Mouse (Mus musculus): ENCODE results near the gene Unc93a2. TPM values are rescaled to one million over a fixed set of nuclear protein-coding genes. Genes with fewer than 3 reads are reported as not detected.
"Not testable (repeated sequence)": the region's sequence is repeated elsewhere in the genome, so short reads cannot be mapped to it uniquely, and the experiment has no call there.

Gene Unc93a2
- polyA plus RNA-seq, 1 experiment from 2014 or later, result not detected

DNA sequence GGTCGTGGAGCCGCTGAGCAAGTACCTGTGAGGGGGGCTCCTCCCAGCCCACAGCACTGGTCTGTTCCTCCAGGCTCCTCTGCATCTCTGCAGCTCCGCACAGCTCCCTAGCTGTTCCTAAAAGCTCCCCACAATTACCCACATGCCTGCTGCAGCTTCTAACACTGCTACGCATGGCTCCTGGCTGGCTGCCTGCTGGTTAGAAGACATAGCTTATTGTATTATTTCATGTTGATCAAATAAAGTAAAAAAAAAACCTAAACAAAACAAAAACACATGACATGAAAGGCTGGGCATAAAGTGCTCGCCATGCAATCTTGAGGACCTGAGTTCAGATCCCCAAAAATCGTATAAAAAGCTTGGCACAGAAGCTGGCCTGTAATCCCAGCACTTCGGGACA, 4.6 kb upstream of the Unc93a2 start:
- ATAC-seq (ENCODE audit: low FRiP score, low read depth); H3K9ac ChIP-seq (replicated peaks); H3K4me3 ChIP-seq; H3K27me3 ChIP-seq; H3K27ac ChIP-seq (replicated peaks); H3K36me3 ChIP-seq; H3K4me2 ChIP-seq (replicated peaks); H3K4me1 ChIP-seq; H3K9me3 ChIP-seq: not testable (repeated sequence)
- WGBS, result 82% methylated on average over 7 of the region's 7 CpGs

DNA sequence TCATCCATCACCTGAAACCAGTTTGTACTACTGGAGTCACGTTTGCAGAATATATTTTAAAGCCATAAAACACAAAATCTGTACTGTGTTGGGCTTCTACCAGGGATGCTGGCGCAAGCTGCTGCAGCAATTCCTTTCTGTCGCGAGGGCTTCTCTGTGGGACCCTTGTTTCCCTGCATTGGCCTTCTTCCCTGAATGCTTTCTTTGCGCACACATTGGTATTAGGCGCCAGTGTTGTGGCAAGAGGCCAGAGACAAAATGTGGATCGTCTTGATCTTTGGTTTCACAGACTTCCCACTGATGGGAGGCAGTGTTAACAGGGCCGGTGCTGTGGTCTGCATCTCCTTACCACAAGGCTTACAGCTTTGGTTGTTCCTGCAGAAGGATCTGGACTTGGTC, 3.7 kb upstream of the Unc93a2 start:
- not testable (repeated sequence) for ATAC-seq (ENCODE audit: low FRiP score, low read depth); H3K4me2 ChIP-seq (replicated peaks); H3K27me3 ChIP-seq; H3K4me3 ChIP-seq; H3K27ac ChIP-seq (replicated peaks); H3K9me3 ChIP-seq; H3K4me1 ChIP-seq; H3K36me3 ChIP-seq; H3K9ac ChIP-seq (replicated peaks)
- WGBS, result 81% methylated on average over 7 of the region's 8 CpGs

DNA sequence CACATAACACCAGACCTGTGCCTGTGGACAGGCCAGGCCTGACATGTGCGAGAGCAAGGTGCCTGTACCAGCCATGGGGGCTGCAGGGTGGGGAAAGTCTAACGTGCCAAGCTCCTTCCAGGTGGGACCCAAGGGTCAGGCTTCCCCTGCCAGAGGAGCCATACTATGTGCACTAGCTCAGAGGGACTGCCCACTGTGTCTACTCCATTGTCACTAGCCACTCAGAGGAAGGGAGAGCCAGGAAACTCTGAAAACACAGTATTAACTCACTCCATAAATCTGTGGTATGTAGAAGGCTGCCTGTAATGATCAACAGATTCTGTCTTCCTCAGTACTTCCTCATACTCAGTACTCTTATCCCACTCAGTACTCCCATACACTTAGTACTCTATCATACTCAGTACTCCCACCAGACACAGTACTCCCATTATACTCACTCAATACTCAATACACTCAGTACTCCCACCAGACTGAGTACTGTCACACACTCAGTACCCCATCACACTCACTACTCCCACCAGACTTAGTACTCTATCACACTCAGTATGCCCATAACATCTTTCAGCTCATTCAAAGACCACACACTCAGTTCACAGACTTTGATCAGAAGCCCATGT, 3.2 kb upstream of the Unc93a2 start:
- H3K9ac ChIP-seq (replicated peaks); H3K27me3 ChIP-seq; H3K4me3 ChIP-seq; H3K27ac ChIP-seq (replicated peaks); H3K4me1 ChIP-seq; ATAC-seq (ENCODE audit: low FRiP score, low read depth); H3K36me3 ChIP-seq; H3K9me3 ChIP-seq; H3K4me2 ChIP-seq (replicated peaks): not testable (repeated sequence)
- no CpG with 5 or more reads among the region's 2 CpGs for WGBS

DNA sequence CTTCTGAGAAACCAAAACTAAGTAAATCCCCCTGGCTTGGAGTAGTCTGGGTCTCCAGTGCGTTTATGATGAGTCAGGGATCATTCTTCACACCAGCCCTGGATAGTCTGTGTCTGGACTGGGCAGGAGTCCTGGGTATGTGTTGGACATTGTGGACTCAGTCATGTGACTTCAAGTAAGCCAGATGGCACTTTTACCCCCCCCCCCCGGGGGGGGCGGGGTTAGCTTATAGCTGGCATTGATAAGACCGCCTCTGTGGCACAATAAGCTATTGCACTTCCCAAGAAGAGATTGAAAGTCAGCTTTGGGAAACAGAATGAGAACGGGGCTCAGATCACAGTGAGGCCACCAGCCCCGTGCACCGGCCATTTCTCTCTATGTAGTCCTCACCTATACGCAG, 752 bp upstream of the Unc93a2 start:
- H3K27me3 ChIP-seq; H3K4me3 ChIP-seq; H3K9ac ChIP-seq (replicated peaks); H3K4me1 ChIP-seq; H3K4me2 ChIP-seq (replicated peaks); H3K36me3 ChIP-seq; H3K9me3 ChIP-seq; ATAC-seq (ENCODE audit: low FRiP score, low read depth); H3K27ac ChIP-seq (replicated peaks): not testable (repeated sequence)
- 62% methylated on average over 8 of the region's 8 CpGs for WGBS

DNA sequence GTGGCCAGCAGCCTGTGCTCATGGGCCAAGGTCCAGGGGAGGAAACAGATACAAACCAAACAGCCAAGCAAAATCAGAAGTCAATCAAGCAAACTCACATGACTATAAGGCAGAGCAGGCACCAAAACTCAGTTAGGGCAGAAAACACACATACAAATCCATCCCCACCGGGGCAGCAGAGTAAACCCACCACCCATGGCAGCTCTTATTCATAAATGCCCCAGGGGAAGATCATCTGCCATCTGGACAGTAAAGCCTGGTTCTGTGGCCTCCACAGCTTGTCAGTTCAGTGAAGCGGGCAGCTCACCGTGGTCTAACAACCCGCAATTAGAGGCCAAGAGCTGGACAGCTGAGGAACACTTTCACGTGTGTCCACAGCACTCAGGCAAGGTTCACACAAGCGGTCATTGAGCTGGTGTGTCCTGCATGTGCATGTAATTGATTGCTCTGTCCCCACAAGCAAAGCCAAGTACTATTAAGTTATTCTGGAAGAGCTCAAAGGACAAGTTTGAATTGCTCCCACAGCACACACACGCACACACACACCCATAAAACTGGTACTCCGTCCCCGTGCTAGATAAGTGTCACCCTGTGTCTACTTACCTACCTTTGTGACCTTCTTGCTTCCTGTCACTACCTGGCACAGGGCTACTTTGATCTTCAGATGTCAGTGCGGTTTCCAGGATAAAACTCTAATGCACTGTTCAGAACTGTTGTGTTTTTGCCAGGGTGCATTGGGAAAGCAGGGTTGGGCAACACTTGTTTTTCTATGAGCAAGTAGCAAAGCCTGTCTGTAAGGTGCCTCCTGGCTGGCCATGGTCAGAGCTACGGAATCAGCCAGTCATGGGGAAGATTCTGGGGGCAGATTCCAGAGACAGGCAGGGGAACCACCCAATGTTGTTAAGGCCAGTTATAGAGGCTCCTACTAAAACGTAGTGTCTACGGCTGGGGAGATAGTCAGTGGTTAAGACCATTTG, 1.8 kb downstream of the Unc93a2 start:
- not testable (repeated sequence) for ATAC-seq (ENCODE audit: low FRiP score, low read depth)

DNA sequence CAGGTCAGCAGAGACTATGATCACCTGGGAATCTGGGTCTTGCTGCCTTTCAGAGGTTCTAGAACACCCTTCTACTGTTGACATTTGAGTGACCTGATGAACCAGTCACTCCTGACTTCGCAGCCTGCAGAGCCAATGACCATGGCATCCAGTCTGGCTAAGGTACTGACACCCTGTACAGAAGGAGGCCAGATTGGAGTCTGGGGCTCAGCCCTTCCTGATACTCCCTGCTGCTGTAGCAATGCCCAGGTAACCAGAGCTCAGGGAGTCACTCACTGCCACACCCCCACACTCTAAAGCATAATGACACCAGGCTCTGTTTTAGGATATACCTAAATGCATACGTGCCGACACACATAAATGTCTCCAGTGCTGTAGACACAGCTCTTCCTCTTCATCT, 2.6 kb downstream of the Unc93a2 start:
- not testable (repeated sequence) for H3K4me2 ChIP-seq (replicated peaks); H3K36me3 ChIP-seq; H3K9me3 ChIP-seq; H3K27ac ChIP-seq (replicated peaks); H3K4me1 ChIP-seq; H3K27me3 ChIP-seq; H3K4me3 ChIP-seq; H3K9ac ChIP-seq (replicated peaks); ATAC-seq (ENCODE audit: low FRiP score, low read depth)
- 87% methylated on average over 1 of the region's 3 CpGs for WGBS

More for the DNA sequence above, 1.8 kb downstream of the Unc93a2 start:
- not testable (repeated sequence) for H3K27me3 ChIP-seq; H3K9ac ChIP-seq (replicated peaks); H3K27ac ChIP-seq (replicated peaks); H3K36me3 ChIP-seq; H3K9me3 ChIP-seq; H3K4me1 ChIP-seq; H3K4me2 ChIP-seq (replicated peaks); H3K4me3 ChIP-seq
- WGBS, result 86% methylated on average over 12 of the region's 13 CpGs

DNA sequence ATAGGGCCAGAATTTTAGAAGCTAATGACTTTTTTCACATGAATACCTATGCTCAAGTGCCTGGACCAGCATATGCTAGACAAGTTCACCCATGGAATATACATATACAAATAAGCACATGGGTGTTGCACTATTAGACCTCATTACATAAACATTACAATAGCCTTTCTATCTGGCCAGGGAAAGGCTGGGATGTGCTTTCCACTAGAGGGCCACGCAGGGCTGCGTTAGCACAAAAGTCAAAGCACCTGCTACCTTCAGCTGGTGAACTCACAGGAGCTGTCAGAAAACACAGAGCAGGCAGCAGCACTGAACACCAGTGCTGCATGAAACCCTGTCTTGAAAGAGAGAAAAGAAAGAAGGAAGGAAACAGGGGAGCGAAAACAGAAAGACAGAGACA, 7.4 kb downstream of the Unc93a2 start:
- not testable (repeated sequence) for H3K36me3 ChIP-seq; H3K4me3 ChIP-seq; H3K27ac ChIP-seq (replicated peaks); ATAC-seq (ENCODE audit: low FRiP score, low read depth); H3K27me3 ChIP-seq; H3K4me2 ChIP-seq (replicated peaks); H3K9me3 ChIP-seq; H3K4me1 ChIP-seq; H3K9ac ChIP-seq (replicated peaks)
- 46% methylated on average over 3 of the region's 3 CpGs for WGBS

DNA sequence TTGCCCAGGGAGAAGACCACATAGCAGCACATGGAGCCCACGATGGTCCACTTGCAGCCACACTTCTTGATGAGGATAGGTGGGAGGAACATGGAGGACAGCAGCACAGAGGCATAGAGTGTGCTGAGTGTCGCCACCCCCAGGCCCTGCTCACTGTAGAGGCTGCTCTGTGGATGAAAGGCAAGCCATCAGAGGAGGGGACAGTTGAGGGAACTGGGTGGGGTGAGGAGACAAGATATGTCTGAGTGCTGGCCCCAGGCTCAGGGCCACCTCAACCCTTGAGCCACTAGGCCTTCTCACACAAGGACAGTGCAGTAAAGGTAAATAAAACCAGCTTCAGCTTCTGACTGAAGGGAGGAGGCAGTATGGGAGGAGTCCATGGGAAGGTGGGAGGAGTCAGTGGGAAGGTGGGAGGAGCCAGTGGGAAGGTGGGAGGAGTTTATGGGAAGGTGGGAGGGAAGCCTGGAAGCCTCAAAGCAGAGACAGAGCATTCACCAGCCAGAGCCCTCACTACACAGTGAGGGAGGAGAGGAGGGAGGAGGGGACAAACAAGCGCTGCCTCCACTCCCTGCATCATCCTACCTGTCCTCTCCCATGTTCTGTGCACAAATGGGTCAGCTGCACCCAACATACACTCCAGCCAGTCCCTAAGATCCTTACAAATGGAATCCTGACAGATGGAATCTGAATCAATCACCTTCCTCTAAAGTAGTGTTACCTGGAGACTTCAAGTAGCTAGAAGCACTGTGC, 8.1 kb downstream of the Unc93a2 start:
- not testable (repeated sequence) for H3K4me1 ChIP-seq; H3K36me3 ChIP-seq; H3K9ac ChIP-seq (replicated peaks); H3K27me3 ChIP-seq; H3K4me2 ChIP-seq (replicated peaks); H3K4me3 ChIP-seq; ATAC-seq (ENCODE audit: low FRiP score, low read depth); H3K27ac ChIP-seq (replicated peaks); H3K9me3 ChIP-seq
- 100% methylated on average over 1 of the region's 3 CpGs for WGBS

DNA sequence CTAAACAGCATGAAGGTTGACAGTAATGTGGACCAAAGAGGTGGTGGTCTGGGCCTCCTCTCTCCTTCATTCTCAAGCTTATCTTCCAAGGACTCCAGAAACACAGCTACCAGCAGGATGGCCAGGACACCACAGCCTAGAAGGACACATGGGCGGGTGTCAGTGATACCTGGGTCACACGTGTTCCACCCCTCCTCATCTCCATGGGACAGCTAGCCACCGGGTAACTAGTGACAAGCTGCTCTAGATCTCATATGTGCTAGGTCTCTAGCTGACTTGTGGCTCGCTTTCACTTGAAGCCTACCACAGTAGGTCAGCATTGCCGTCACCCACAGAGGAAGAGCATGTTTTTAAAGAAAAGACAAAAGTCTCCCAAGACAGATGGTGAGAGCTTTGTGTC, 13.4 kb downstream of the Unc93a2 start, which contains the start of gene Gm49630:
Gene Gm49630, minus strand, starts transcription at position 101 of the 400 bp plus-strand sequence.
- not testable (repeated sequence) for H3K27me3 ChIP-seq; ATAC-seq (ENCODE audit: low FRiP score, low read depth); H3K4me1 ChIP-seq; H3K9ac ChIP-seq (replicated peaks); H3K27ac ChIP-seq (replicated peaks); H3K36me3 ChIP-seq; H3K9me3 ChIP-seq; H3K4me2 ChIP-seq (replicated peaks); H3K4me3 ChIP-seq
- WGBS, result 85% methylated on average over 3 of the region's 5 CpGs

DNA sequence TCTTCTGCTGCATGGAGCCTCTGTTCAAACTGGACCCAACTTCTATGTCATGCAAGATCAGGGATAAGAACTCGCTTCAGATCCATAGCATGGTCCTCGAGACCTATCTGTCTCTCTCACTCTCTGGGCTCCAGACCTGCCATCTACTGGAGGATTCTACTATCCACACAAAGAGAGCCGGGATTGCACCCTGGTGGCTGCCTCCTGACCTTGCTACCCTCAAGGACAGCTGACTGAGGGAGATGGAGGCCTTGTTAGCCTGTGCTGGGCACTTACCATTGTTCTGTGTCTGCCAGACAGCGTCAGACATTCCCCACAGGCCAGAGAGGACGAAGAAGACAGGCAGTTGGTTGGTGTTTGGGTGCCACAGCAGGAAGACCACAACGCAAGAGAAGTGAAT, 15.9 kb downstream of the Unc93a2 start:
- not testable (repeated sequence) for H3K4me1 ChIP-seq; H3K9me3 ChIP-seq; H3K9ac ChIP-seq (replicated peaks); H3K4me2 ChIP-seq (replicated peaks); ATAC-seq (ENCODE audit: low FRiP score, low read depth); H3K27me3 ChIP-seq; H3K36me3 ChIP-seq; H3K4me3 ChIP-seq; H3K27ac ChIP-seq (replicated peaks)
- WGBS, result 66% methylated on average over 6 of the region's 6 CpGs

DNA sequence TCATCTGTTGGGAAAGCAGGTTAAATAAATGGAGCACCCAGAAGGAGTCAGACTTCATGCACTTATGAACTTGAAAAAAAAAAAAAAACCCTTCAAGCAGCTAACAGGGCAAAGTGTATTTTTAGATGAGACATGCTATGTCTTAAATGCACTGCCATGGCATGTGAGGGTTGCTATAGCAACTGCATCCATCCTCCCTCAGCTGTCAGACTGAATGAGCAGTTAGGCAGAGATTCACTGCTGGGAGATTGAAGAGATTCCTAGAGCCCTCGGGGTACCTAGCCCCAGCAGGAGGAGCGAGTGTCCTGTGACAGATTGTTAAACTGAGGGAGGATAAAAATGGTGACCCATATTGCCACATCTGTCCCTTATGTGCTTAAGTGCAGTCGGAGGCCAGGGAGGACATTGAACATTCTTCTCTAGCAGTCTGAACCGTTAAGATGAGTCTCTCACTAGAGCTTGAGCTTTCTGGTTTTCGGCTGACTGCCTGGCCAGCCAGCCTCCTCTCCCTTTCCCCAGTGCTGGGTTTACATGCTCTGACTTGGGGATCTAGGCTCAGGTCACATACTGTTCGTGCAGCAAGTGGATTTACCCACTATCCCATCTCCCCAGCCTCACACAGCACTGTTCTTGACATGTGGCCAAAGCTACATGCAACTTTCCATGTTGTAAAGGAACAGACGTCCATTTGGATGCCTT, 18.4 kb downstream of the Unc93a2 start:
- 47% methylated on average over 5 of the region's 7 CpGs for WGBS
- not testable (repeated sequence) for H3K9me3 ChIP-seq; H3K27me3 ChIP-seq; H3K27ac ChIP-seq (replicated peaks); H3K4me3 ChIP-seq; H3K4me1 ChIP-seq; H3K36me3 ChIP-seq; H3K9ac ChIP-seq (replicated peaks); H3K4me2 ChIP-seq (replicated peaks)
- peak; percentile 63; the same call in 1 of the 2 replicates for ATAC-seq (ENCODE audit: low FRiP score, low read depth)

DNA sequence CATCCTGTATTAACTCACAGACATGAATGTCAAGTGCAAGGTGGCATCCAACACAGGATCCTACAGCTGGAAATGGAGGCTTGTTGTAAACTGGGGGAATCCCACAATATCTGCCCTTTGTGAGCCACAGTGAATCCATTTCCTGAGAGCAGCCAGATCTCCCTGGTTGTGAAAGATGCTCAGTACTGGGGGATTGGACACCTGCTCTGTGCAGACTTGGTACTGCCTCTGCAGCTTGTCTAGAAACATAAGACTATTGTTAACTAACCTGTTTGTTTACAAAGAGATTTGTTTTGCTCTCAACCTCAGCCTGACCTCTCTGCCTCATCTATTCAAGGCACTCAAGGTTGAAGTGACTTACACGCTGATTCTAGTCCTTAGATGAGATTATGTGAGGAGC, 19.0 kb downstream of the Unc93a2 start:
- H3K4me3 ChIP-seq; H3K27ac ChIP-seq (replicated peaks); H3K9me3 ChIP-seq; H3K4me1 ChIP-seq; H3K4me2 ChIP-seq (replicated peaks); H3K27me3 ChIP-seq; H3K9ac ChIP-seq (replicated peaks); ATAC-seq (ENCODE audit: low FRiP score, low read depth); H3K36me3 ChIP-seq: not testable (repeated sequence)
- 0% methylated on average over 1 of the region's 1 CpGs for WGBS
